Mouse (Mus musculus): Measurements from ENCODE around the gene Vsx2. TPM values are rescaled to one million over a fixed set of nuclear protein-coding genes. Genes with fewer than 3 reads are reported as not detected.

Vsx2 gene
- not detected for total RNA-seq (2023)

GRCm38 (mm10) chr12:84569336-84569970, at the start of gene Vsx2:
Gene Vsx2, plus strand, starts transcription at chr12:84569762.

GRCm38 (mm10) chr12:84616977-84617630, 47.5 kb downstream of the Vsx2 start, which contains the start of gene Abcd4:
Gene Abcd4, minus strand, starts transcription at chr12:84617413.

GRCm38 (mm10) chr12:84640654-84641053, 71.1 kb downstream of the Vsx2 start, which contains the start of gene Vrtn:
Gene Vrtn, plus strand, starts transcription at chr12:84641019.

Other genes with a start within 250 kb of the Vsx2 start
- 1 to 10 TPM; 9.4 TPM for gene Coq6, start 208.1 kb upstream of the Vsx2 start, total RNA-seq (2023)
- gene Fam161b, start 207.9 kb upstream of the Vsx2 start, total RNA-seq (2023), result 1 to 10 TPM in 1 of 2 experiments, under 1 TPM in 1; 0.49 to 1.1 TPM
- 1 to 10 TPM; 5.5 to 5.7 TPM for gene Entpd5, start 160.7 kb upstream of the Vsx2 start, total RNA-seq (2023)
- under 1 TPM in 1 of 2 experiments, not detected in 1; 0.26 TPM for gene Bbof1, start 160.7 kb upstream of the Vsx2 start, total RNA-seq (2023)
- 10 to 100 TPM; 27.7 to 29.6 TPM for gene Rnf113a2, start 152.6 kb upstream of the Vsx2 start, total RNA-seq (2023)
- 1 to 10 TPM; 6.7 TPM for gene Aldh6a1, start 118.8 kb upstream of the Vsx2 start, total RNA-seq (2023)
- gene Lin52, start 118.3 kb upstream of the Vsx2 start, total RNA-seq (2023), result 10 to 100 TPM in 1 of 2 experiments, 1 to 10 TPM in 1; 8.3 to 10.5 TPM
- 10 to 100 TPM; 12.7 to 12.8 TPM for gene Abcd4, start 47.7 kb downstream of the Vsx2 start, total RNA-seq (2023)
- not detected for gene Vrtn, start 71.3 kb downstream of the Vsx2 start, total RNA-seq (2023)
- gene Syndig1l, start 129.1 kb downstream of the Vsx2 start, total RNA-seq (2023), result not detected
- 100 to 1,000 TPM; 278 to 305 TPM for gene Npc2, start 203.4 kb downstream of the Vsx2 start, total RNA-seq (2023)
- 10 to 100 TPM; 32.0 to 37.8 TPM for gene Isca2, start 203.5 kb downstream of the Vsx2 start, total RNA-seq (2023)